Mouse (Mus musculus) hindlimb bud, embryonic 11.5 days (tissue): ENCODE data around the gene 2310011J03Rik.
"Not testable (repeated sequence)": the region's sequence is repeated elsewhere in the genome, so short reads cannot be mapped to it uniquely, and the experiment has no call there.

Experiments
- DNase-seq: peaks from one replicate; pipeline ENCODE4 v3.0.0-alpha.2; 2012; ENCODE audit warnings: low read depth, low spot score; ENCODE audit errors: extremely low spot score

The 2310011J03Rik gene

DNA sequence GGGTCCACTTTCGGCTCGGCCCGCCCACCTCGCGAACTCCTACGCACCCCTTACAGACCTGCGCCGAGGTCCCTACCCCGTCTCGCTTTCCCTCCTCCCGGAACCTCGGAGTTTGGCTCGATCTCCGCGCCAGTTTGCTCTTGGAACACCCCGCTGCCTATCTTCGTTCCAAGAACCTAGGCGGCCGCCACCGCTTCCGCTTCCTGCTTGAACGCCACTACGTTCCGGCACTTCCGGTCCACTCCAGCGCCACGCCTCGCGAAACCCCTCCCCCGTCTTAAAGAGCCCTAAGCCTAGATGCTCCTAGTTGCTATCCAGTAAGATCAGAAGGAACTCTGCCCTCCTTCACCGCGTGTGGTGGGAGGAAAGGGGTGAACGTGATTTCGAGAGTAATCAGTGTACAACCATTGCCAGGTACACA, at the start of gene 2310011J03Rik:
2310011J03Rik (minus strand) TSS at position 198 of the 421 bp plus-strand sequence.
- peak; percentile 66 for DNase-seq

DNA sequence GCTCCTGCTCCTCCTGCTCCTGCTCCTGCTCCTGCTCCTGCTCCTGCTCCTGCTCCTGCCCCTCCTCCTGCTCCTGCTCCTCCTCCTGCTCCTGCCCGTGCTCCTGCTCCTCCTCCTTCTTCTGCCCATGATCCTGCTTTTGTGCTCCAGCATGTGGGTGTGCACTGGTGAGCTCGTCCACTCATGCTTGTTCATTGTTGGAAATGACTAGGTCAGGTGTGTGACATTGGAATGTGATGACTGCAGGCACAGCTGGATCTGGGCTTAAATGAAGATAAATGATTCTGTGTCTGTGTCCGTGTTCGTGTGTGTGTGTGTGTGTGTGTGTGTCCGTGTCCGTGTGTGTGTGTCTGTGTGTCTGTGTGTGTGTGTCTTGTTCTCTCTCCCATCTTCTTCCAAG, 48.1 kb upstream of the 2310011J03Rik start:
- no peak for DNase-seq

DNA sequence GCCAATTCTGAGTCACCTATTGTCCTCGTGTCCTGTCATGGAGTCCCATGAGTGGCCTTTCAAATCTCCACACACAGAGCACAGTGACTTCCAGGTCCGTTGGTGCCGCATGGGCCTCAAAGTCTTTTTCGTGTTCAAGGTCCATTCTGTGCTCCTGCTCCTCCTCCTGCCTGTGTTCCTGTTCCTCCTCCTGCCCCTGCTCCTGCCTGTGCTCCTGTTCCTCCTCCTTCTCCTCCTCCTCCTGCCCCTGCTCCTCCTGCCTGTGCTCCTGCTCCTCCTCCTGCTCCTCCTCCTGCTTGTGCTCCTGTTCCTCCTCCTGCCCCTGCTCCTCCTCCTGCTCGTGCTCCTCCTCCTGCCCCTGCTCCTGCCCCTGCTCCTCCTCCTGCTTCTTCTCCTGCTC, 47.6 kb upstream of the 2310011J03Rik start:
- DNase-seq, result no peak

DNA sequence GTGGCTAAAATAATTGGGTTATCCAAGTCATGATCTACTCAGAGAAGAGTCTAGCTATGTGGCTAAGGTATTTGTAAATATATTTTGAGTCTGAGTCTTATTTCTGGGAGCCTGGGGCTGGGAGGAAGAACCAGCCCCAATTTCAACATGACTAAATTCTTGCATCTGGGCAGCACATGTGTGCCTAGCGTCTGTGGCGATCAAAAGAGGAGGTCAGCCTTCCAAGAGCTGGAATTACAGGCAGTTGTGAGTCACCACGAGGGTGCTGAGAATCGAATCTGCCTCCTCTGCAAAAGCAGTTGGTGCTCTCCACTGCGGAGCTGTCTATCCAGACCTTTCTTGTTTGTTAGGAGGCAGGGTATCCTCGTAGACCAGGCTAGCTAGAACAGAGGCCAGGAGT, 45.4 kb upstream of the 2310011J03Rik start:
- no peak for DNase-seq

DNA sequence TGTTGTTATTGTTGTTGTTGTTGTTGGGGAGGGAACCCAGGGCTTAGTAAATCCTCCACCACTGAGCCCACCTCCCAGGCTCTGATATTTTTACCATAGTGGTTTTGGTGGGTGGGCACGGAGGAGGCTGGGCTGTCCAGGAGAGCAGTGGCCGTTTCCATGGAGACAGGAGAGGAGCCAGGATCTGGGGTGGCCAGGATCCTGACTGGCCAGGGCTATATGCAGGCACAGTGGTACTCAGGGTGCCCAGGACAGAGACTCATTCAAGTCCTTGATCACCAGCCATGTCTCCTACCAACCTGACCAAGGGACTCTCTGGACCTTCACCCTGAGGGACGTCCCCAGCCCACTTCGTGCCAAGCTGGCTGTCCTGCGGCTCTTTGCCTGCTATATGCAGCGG, 43.4 kb upstream of the 2310011J03Rik start:
- DNase-seq, result no peak

DNA sequence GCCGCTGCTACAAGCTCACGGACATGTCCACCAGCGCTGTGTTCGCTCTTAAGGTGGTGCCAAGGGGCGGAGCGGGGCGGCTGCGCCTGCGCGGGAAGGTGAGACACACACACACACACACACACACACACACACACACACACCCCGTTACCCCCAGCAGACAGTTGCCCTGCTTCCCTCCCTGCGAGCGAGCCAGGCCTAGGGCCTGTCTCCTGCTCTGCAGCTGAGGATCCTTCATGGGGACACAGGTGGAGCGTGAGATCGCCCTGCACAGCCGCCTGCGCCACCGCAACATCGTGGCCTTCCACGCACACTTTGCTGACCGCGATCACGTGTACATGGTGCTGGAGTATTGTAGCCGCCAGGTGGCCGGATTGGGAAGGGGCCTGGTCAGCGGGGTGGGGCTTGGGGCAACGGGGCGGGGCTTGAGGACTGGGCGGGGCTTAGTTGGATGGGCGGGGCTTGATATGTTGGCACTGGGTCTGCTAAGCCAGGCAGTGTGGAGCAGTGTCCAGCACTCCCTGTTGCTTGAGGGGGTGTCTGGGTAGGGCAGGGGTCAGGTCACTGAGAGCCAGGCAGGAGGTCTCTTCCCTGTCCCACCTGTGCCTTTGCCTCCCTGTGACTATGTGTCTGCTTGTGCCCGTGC, 37.8 kb upstream of the 2310011J03Rik start:
- DNase-seq, result no peak

DNA sequence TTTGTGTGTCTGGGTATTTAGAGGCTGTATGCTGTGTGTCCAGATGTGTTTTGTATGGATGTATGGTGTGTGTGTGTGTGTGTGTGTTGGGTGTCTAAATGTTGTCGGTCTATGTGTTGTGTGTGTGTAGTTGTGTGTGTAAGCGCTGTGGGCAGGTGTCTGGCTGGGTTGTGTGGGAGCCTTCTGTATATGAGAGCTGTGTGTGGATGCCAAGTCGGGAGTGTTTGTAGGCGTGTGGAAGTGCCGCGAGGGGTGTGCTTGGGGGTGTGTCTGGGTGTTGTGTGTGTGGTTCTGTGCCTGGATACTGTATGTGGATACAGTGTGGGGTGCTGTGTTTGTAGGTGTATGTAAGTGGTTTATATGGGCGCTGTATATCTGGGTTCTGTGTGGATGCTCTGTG, 37.0 kb upstream of the 2310011J03Rik start:
- DNase-seq, result no peak

DNA sequence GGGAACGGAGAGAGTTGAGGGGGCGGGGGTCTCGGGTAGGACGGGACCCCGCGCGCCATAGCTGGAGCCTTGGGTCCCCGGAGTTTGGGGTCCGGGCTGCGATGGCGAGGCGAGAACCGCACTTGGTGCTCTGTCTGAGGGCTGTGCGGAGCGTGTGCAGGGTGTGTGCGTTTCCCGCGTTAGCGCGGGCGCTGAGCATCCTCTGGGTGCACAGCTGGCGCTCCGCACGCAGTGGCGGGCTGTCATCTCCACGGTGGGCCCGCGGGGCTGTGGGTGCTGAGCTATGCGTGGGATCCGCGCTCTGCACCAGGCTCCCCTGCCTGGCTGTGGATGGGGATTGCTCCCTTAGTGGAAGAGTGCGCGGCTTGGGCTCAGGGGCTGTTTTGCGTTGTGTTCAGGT, 36.4 kb upstream of the 2310011J03Rik start:
- no peak for DNase-seq

DNA sequence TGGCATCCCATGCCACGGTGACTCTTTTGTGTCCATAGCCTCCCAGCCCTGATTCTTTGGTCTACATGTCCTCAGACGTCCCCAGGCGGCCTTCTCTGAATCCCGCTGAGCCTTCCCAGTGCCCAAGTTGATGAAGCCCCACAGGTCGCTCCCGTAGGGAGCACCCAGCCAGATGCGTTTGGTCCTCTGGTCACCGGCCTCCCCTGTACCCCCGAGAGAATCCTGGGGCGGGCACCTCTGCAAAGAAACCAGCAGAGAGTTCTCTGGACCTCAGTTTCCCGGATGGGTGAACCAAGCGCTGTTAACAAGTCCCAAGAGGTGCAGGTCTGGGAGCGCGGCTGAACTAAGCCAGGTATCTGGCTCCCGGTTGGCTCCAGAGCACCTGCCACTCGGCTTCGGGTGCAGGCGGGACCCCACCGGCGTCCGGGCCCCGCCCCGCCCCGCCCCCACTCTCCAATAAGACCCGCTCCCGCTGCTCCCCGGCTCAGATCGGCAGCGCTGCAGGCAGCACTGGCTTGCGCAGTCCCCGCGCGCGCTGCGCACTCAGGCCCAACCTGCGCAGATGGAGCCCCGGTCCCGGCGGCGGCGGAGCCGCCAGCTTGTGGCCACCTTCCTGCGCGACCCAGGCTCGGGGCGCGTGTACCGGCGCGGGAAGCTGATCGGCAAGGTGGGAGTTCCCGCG, 35.8 kb upstream of the 2310011J03Rik start, which contains the start of gene Plk5:
Plk5 (plus strand) TSS at position 459 of the 682 bp plus-strand sequence.
- DNase-seq, result no peak

DNA sequence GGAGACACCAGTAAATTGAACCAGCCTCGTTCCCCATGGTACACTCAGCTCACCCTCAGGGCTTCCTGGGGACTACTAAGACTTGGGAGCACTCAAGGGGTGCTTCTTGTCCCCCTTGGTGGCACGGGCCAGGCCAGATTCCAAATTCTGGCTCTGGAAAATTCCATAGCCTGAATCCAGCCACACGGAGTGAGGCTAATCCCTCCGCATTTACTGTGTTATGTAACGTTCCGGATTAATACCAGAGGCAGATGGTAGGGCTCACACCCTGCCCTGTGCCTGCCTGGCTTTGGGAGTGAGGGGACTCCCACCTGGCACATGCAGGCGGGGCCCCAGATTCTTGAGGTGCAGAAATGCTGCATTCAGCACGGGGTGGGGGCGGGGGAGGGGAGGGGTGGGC, 35.1 kb upstream of the 2310011J03Rik start:
- DNase-seq, result no peak

DNA sequence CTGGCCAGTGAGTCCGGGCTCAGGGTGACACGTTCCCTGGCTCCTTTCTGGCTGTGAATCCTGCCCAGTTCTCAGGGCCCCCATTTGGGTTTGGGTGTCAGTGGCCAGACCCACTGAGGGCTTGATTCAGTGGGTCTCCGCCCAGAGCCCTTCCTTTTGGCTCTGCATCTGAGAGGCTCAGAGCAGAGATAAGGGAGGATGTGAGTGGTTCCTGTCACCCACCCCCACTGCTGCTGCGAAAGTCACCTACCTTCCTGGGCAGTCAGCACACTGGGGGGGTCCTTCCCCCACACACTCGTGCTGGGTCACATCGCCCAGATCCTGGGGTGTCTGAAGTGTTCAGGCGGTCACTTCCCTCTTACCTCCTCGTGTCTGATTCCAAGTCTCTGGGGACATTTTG, 32.4 kb upstream of the 2310011J03Rik start:
- DNase-seq, result no peak

DNA sequence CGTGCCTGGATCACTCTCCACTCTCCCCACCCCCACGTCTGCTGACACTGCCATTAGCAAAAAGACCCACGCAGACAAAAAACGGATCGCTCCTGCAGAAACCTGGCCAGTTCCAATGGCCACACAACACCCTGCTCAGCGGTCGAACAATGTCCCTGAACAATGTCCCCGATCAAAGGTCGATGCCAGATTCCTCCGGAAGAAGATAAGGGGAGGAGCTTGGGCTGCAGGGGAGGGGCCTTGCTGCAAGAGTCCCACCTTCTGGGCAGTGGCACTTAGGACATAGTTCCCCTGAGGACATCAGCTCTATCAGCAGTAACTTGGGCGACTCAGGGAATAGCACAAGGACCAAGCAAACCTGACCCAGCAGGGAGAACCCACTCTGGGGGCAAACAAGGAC, 31.6 kb upstream of the 2310011J03Rik start:
- no peak for DNase-seq

DNA sequence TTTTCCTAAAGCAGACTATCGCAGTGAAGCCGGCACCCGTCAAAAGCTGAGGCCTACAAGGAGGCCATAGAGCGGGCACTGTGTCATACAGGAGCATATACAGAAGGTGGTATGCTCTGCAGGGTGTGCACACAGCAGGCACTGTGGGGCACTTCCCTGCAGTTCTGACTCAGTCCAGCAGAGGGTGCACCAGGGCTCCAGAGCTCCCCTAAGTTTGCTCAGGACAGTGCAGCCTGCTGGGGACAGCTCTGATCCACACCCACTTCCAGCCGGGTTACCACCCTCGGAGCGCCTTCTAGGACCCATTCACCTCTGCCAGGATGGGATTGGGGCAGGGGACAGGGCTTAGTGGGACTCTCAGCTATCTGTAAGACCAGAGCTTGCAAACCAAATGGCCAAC, 30.0 kb upstream of the 2310011J03Rik start:
- DNase-seq, result peak; percentile 69

DNA sequence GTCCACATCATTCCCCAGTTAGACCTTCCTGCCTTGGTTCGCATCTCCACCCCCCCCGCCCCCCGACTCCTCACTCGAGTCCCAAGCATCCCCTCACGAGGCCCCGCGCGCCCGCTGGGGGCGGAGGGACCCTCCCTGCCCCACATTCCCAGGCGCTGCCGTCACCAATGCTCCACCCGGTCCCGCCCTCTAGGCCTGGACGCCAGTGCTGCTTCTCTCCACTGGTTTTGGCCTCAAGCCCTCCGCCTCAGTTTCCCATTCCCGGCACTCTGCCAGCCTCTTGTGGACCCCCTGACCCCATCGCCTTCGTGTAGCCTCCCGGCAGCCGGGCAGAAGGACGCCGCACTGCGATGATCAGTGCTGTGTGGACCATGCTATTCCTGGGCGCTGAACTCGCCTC, 28.6 kb upstream of the 2310011J03Rik start:
- no peak for DNase-seq

DNA sequence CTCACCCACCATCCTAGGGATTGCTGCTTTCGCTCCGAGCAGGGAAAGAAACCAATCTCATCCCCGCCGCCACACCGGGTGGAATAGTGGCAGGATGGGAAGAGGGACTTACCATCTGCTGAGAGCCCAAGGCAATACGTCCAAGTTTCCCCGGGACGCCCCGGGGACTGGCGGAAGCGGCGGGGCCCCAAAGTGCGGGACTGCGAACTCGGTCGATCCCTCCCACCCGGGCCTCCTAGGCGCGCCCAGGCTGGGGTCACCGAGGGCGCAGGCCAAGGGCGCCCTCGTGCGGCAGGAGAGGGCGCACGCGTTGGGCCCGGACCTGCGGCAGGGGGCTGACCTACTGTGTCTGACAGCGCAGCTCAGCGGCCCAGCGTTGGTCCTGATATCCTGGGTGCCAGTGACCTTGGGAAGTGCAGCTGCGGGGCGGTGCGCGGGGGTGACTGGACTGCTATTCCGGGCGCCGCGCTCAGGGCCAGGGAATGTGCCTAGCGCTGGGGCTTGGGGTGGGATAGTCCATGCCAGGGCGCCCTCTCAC, 28.0 kb upstream of the 2310011J03Rik start, which contains the start of gene Adamtsl5:
Adamtsl5 (minus strand) TSS at position 169 of the 538 bp plus-strand sequence.
- no peak for DNase-seq

DNA sequence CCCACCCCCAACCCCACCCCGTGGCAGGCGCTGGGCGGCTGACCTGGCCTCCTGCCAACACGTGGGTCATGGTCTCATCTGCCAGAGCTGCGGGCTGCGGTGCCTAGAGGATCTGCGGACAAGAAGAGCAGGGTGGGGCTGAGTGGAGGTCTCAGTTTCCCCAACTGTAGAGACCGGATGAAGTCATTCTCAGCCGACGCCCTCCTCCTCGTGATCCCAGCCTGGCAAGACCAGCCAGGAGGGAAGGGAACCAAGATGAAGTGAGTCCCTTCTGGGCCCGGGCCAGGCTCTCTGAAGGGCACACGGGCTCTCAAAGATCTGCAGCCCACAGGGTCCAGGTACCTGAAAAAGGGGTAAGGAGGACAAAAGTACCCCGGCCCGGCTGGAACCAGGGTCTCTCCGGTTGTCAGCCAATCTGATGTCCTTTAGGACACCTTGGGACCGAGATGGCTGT, 27.2 kb upstream of the 2310011J03Rik start:
- no peak for DNase-seq

DNA sequence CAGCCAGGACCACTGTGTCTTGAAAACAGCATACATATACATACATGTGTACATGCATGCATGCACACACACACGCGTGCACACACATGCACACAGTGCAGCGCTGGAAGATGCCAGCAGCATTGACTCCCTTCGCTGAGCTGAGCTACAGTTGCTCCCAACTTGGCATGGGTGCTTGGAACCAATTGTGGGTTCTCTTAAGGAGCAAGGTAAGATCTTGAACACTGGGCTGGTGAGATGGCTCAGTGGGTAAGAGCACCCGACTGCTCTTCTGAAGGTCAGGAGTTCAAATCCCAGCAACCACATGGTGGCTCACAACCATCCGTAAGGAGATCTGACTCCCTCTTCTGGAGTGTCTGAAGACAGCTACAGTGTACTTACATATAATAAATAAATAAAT, 25.6 kb upstream of the 2310011J03Rik start:
- not testable (repeated sequence) for DNase-seq

DNA sequence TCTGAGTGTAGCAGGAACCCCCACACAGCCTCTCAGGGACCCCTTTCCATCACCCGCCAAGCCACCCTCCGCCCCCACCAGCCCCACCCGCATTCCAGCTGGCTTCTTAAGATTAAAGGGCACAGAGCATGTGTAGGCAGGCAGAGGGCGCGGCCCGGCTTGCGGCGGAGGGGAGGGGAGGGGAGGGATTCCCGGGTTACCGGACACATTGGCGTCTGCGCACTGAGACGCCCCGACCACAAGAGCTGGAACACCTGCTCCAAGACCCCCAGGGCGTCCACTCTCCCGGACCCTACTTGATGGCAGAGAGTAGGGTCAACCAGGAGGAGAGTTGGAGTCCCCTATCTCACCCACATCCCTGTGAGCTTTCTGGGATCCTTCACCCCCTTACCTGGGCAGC, 24.8 kb upstream of the 2310011J03Rik start:
- DNase-seq, result no peak

DNA sequence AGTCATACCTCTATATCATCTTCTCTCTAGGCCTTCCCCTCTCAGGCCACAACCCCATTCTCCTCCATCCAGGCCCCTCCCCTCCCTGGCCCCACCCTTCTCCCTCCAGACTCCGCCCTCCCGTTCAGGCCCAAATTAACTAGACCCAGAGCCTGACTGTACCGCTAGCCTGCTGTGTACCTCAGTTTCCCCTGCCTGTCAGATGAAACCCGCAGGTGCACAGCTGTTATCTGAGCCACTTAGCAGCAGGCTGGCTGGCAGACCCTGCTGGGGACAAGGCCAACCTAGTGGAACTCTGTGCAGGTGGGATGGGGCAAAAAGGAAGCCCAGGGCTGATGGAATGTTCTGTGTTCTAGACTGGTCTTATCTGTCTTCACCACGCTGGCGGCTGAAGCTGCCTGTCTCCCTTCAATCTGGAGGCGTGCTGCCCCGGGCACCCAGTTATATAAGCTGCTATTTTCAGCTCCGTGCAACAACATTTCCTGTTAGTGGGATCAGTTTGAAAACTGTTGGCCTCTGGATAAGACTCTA, 23.9 kb upstream of the 2310011J03Rik start:
- no peak for DNase-seq

DNA sequence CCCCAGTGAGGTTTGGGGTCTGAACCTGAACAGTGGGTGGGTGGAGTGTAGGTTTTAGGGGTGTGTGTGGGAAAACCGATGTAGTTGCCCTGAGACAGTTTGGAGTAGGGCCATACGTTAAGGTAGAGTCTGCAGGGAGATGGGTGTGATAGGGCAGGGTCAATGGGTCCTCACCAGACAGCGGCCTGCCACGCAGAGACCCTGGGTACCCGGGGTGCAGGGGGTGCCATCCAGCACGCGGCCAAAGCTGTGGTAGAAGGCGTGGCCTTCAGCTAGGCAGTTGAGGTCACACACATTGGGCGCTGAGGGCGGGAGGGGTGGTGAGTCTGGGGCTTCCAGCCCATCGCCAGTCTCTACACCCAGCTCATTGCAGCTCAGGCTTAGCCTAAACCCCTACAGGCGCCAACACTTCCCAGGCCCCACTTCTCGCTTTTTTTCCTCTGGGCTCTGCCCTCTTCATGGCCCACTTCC, 23.1 kb upstream of the 2310011J03Rik start:
- no peak for DNase-seq

DNA sequence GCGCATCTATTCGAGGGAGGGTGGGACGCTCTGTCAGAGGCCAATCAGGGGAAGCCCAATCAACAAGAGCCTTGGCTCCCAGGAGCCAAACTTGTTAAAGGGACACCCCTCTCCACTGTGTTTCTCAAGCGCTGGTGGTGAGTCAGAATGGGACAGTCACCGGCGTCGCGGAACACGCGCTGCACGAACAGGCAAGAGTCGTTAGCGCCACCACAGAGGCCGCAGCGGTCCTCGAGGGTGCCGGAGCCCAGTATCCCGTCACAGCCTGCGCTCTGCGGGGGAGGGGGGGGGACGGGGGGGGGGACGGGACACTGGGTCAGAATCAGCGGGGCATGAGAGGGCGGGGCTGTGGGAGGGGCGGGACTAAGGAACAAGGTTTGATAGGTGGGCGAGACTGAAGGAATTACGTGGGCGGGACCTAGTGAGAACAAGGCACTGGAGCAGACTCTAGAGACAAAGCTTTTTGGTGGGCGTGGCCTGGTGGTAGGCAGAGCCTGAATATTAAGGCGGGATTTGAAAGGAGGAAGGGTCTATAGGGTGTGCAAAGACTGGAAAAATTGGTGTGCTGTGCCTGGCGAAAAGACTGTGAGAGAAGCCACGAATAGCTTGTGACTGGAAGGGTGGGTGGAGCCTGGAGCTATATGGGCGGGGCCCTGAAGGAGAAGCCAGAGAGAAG, 22.6 kb upstream of the 2310011J03Rik start:
- DNase-seq, result no peak
